Mouse (Mus musculus) heart, adult 2 months (tissue): ENCODE measurements around the gene Fahd2a.

ENCODE experiments used
- CTCF ChIP-seq: fragments of 200-600 bp; IDR thresholded peaks from 2 replicates; pipeline ENCODE4 v1.8.1; 2022; ENCODE audit warnings: antibody characterized with exemption, mild to moderate bottlenecking, moderate library complexity
- POLR2A ChIP-seq: fragments of 200-500 bp; IDR thresholded peaks from 2 replicates; pipeline ENCODE4 v1.6.1; 2011; ENCODE audit warnings: mild to moderate bottlenecking, low read depth, low read length, control low read depth; ENCODE audit not compliant: insufficient read depth

DNA sequence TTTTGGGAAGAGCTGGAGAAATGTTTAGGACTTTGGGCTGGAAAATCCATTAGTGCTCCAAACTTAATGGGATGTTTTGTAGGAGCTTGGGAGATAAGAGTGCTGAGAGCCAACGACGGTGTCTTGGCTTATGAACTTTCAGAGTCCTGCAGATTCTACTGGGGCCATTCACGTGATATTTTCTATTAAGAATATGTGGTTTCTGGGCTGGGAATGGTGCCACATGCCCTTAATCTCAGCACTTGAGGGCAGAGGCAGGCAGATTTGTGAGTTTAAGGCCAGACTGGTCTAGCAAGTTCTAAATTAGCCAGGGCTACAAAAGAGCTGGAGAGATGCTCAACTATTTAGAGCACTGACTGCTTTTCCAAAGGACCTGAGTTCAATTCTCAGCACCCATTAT is 54.0 kb downstream of the Fahd2a start:
- TF ChIP-seq CTCF (no peak), POLR2A (no peak)
